Mouse (Mus musculus) thymus, adult 2 months (tissue): ENCODE results near the gene Eif6.

Experiments
- CTCF ChIP-seq: fragments of 200-500 bp; IDR thresholded peaks from 2 replicates; pipeline ENCODE4 v1.5.1; 2012; ENCODE audit warnings: mild to moderate bottlenecking, control low read depth, low read length, moderate library complexity, borderline replicate concordance; ENCODE audit not compliant: control insufficient read depth, poor library complexity, insufficient read depth; ENCODE audit errors: extremely low read depth
- POLR2A ChIP-seq: fragments of 200-500 bp; IDR thresholded peaks from 2 replicates; pipeline ENCODE4 v1.6.1; 2012; ENCODE audit warnings: mild to moderate bottlenecking, low read length, control low read depth, moderate library complexity; ENCODE audit not compliant: control insufficient read depth, poor library complexity, insufficient read depth; ENCODE audit errors: extremely low read depth

DNA sequence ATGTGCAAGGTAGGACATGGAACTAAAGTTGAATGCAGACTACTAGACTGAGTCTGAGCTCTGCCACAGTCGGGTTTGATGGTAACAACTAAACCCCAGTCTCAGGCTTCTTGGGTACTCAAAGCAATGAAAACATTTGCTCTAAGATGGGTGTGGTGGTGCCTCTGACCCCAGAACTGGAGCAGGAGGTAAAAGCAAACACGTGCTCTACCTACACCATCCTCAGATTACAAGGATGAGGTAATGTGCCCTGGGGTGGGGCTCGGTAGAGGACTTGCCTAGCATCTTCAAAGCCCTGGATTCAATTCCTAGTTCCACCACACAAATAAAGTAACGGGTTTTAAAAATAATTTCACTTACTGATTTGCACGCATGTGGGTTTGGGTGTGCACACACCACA, 25.8 kb upstream of the Eif6 start:
- TF ChIP-seq CTCF = no peak
- no peak for TF ChIP-seq POLR2A
